Mouse (Mus musculus): Measurements from ENCODE around the gene Gm39115.
"Not testable (repeated sequence)": the region's sequence is repeated elsewhere in the genome, so short reads cannot be mapped to it uniquely, and the experiment has no call there.

- TF ChIP-seq GATA1, TAL1 (IDR thresholded peaks at IDR 0.05; ENCODE audit: low read length): not testable (repeated sequence)
Measured at GRCm38 (mm10) chr7:142175905-142176304, 40.1 kb upstream of the Gm39115 start, which contains the start of gene Krtap5-2.
